Mouse (Mus musculus) telencephalon, adult 2 months (tissue): ENCODE measurements around the gene Vash1.

Experiments
- DNase-seq: peaks from one replicate; pipeline ENCODE4 v3.0.0-alpha.2; 2011; ENCODE audit warnings: low read depth, low spot score

The Vash1 gene

DNA sequence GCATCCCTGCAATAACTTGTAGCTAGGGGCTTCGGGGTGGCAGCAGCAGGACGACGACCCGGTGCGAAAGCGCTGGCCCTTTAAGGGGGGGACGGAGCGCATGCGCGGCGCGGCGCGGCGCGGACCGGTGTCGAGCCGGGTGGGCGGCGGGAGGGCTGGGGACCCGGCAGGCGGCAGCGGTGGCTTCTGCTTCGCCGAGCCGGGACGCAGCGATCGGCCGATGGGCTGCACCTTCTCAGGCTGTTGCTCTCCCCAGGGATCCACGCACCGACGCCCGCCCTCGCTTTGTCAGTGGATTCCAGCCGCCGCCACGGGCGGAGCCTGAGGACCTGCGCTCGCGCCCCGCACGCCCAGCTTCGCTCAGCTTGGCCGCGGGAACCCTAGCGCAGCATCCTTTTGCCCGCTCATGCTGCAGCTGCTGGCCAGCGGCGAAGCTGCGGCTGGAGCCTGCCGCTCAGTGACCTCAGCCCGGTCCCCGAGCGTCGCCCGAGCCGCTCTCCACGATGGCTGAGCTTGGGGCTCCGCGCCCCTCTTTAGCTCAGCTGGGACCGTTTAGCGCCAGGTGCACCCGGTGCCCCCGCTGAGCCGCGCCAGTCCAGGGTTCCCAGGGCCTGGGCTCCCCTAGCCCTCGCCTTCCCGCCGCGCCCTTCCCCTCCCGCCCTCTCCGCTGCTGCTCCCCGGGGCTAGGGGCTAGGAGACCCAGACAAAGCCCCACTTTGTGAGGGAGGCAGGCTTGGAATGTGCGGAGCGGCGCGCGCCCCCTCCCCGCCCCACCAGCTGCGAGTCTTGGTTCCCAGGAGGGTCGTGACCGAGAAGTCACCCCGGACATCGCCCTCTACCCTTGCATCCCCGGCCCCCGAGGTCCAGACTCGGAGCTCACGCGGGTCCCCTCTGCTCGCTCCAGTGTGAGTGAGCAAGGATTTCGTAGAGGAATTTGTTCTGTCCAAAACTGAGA lies at the start of gene Vash1:
Gene Vash1, plus strand, starts transcription at position 110 of the 955 bp plus-strand sequence.
- peak; percentile 40 for DNase-seq

DNA sequence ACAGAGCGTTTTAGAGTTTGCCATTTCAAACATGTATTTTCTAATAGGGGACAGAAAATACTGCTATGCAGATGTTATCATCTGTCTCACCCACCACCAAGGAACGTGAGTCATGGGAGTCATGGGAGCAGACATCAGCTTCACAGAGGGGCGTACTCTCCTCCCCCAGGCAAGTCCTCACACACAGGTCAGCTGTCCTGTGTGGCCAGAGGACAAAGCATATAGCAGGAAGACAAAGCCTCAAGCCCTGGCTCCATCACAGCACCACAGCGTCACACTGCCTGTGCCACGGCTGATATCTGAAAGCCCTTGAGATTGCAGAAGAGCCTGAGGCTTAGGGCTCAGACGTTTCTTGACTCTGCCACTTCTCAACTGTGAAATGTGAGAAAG lies 49.7 kb upstream of the Vash1 start:
- no peak for DNase-seq

DNA sequence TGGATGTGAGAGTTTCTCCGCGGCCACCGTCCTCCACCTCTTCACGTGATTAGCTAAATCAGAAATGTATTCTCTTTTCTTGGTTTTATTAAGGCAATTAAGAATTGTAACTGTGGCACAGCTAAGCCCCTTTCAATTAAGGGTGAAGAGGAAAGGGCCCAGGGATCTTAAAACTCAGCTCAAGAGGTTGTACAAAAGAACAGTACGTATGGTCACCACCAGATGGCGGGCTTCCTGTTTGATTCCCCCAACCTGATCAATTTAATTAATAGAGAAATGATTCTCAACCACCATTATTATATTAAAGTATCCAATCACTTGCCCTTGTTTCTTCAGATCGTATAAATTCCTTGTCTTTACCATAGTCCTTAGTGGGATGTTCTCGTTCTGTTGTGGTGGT lies 36.7 kb upstream of the Vash1 start:
- no peak for DNase-seq

DNA sequence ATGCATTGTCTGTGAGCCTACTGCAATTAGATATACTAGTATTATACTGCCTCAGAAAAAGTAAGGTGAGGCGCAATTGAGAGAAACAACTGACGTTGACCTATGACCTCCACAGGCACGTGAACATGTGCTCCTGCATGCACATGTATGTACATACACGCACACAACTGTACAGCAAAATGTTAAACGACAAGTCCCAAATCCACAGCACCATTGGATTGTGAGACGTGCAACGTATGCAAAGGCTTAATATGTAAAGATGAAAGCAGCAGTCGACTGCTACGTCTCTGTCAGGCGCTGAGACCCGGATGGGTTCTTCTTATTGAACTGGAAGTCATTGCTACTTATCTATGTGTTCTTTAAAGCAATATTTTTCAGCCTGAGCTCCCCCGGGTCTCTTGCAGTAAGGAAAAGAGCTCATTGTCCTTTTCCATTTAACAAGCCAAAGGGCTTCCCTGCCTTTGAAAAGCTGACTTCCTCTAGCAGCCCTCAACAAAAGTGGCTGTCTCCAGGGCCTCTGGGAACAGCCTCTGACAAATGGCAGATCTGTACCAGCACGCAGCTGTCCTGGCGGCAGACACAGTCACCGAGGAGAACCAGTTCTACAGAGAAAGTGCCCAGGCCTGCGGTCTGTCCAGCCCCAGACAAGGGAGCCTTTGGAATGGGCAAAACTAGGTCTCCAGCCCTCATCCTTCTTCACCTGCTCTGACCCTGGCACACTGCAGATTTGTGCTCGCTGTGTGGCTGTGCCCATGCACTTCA lies 33.8 kb upstream of the Vash1 start:
- no peak for DNase-seq

DNA sequence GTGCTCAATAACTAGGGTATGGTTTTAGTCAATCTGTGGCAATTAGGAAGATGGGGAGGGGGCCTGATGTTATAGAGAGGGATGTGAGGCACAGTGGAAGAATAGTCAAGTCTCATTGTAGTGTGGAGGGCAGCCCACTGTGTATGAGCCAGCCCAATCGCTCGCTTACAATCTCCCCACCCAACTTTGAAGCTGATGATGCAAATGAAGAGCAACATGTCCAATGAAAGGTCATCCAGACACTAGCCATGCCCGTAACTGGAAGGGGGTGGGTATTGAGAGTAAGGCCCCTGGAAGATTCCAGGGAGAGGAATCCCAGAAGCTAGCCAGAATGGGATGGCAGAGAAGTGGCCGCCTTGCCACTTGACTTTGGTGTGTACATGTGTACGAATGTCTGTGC lies 33.0 kb upstream of the Vash1 start:
- DNase-seq: no peak

DNA sequence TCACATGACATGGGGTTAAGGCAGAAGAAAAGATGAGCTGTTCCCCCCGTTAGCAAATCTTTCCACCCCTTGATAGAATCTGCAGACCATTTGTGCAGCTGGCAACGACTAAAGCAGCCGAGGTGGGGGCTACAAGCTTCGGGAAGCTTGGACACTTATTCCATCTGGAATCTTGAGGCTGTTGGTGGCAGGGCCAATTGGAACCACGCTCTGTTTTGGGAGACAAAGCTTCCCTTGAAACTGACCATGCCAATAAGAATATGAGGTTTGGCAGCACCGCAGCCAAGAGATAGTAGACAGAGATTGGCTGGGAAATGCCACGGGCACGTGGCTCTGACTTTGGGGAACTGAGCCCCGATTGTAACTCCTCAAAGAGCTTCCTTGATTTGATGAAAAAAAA lies 31.7 kb upstream of the Vash1 start:
- no peak for DNase-seq

DNA sequence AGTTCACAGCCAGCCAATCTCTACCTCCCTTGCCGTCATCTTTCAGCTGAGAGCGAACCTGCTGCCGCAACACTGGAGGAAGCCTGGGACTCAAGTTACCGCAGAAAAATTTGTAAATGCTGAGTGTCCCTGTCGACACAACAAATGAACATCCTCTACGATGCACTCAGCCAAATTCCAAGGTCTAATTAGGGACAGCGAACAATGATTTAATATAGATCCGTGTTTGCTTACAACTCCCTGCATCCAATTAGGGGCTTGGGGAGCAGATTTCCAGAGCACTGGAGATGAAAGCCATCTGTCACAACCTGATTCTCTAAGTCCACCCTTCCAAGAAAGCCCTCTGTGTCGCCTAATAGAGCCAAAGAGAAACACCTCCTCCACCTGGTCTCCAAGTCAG lies 31.2 kb upstream of the Vash1 start:
- DNase-seq: no peak

DNA sequence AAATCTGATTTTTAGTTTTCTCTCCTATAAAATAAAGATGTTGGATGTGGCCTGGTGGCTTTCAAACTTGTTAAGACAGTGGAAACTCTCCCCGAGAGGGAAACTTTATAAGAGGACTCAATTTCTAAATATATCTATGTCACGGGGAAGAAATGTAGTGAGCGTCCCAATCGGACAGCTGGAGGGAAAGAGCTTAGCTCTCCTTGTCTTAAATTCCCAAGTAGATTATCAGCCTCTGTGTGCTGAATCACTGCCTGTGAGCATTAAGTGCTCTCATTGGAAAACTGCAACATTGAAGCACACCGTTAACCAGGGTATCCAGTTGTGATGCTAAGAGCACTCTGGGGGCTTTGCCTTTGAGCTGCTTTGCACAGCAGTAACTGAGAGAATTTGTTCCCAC lies 30.8 kb upstream of the Vash1 start:
- DNase-seq: no peak

DNA sequence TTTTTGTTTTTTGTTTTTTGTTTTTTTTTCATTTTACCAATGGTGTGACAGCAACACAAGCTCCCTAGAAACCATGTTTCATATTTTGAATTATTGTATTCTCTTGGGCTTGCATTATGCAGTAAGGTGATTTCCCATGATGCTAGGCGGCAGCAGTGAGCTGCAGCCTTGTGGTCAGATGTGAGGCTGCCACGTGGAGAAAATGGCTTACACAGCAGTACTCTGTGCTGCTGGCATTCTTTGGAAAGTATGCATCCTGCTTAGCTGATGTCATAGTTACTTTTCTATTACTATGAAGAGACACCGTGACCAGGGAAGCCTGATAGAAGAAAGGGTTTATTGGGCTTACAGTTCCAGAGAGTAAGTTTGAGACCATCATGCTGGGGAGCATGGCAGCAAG lies 30.0 kb upstream of the Vash1 start:
- no peak for DNase-seq

DNA sequence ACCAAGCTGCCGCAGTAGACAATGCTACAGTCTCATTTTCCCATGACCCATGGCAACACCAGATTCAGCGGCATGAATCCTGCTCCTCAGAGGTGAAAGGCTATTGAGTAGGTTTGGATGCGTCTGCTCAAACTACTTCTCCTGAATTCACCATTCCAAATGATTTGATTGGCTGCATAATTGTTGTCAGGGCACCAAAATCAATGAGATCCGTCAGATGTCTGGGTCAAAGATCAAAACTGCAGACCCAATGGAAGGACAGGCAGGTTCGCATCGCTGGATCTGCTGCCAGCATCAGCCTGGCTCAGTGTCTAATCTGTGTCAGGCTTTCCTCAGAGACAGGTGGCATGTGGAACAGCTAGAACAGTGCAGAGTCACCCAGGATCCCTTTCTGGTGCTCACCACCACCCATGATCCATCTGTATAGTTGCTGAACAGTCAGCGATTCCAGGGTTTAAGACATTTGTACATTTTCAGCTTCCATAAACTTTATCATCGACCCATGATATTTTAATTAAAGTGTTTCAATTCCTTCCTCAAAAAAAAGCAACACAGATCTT lies 27.1 kb upstream of the Vash1 start:
- no peak for DNase-seq

DNA sequence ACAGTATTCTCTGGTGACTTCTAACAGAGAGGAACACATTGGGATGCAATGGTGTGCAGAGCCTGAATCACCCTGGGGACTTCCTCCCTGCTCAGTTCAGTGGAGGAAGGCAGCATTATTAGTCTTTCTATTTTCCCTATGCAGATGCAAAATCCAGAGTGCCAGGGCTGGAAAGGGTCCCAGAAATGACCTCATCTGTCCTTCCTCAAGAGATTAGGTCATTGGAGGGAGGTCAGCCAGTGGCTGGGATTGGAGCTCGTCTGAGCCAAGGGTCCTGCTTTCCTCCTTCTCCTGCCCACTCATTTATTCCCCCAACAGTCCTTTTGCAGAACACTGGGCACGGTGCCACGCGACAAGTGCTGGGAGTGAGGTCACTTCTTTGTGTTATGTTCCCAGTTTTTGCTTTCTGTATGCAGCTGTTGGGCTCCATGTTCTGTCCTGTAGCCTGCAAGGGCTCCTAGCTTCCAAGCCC lies 25.9 kb upstream of the Vash1 start:
- DNase-seq: peak; percentile 81

DNA sequence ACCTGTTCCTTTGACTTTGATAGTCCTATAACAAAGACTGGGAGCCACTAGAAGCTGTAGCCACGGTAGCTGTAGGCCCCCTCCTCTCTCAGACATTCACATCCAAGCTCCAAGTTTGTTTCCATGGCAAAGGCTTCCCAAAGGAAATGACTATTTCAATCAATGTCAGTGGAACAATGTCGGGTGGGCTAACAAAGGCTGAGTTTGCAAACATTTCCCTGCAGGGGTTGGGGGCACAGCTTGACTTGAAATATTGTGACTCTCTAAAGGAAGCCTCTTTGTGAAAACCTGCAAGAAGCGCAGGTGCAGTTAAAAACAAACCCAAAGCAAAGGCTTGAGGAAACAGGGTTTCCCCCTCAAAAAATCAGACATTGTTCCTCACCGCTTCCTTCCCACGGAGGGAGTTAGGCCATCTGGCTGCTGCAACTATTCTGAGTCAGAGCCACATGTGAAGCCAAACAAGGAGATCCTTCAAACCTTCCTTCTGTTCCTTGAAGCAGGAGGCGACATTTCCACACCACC lies 19.0 kb upstream of the Vash1 start:
- peak; percentile 81 for DNase-seq

DNA sequence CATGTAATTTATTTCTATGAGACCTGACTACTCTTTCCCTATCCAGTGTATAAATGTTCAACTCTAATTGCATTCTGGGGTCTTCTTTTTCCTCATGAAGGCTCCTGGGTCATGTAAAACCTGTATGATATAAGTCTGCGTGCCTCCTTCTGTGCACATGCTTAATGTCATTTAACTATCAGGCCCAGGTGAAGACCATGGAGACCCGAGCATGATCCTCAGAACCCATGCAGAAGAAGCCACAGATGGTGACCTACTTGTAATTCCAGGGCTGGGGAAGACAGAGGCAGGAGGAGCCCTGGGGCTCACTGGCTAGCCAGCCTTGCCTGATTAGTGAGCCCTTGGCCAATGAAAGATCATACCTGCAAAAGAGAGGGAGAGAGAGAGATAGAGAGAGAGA lies 18.0 kb upstream of the Vash1 start:
- DNase-seq: no peak

DNA sequence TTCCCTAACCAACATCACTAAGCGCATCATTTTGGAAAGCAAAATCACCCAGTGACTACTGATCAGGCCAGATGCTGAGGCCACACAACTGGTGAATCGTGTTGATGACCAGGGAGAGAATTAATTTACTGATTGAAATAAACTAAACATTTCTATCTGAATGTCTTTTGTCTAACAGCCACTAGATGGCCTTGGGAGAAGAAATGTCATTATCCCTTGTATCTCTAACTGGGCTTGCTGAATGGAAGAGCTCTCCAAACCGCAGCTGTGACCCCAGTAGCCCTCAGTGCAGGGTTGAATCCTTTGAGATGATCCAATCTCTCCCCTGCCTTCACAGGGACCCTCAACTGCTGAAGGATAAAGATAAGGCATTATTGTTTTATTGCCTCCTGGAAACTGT lies 12.8 kb upstream of the Vash1 start:
- DNase-seq: no peak

DNA sequence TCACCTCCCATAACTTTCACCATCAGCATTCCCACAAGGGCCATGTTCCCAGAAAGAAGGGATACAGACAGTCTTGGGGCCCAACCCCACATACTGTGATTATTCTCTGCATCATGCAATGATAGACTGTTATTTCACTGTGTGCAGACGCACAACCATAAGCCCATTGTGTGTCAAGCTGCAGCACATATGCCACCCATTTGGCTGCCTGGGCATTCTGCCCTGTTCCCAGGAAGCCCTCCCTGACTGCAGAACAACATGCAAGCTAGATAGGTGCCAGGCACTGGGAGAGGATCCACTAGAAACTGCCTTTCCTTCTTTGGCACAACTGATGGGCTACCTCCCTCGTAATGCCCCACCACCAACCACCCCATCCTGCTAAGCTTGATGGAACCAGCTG lies 10.1 kb upstream of the Vash1 start:
- no peak for DNase-seq

DNA sequence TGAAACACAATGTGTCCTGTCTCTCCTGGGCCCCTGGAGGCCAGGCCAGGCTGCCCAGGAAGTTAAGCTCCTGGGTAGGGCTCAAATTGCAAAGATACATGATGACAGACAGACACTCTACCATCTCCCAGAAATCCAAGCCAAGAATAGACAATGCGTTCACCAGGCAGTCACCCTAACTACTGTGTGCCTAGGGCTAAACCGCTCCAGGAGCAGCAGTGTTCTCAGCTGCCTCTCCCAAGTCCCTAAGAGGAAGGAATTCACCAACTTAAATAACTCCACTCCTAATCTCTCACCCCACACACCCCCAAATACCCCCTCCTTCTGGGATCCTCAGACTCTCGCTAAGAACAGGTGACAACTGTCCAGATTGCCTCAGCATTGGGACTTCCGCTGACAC lies 6.4 kb upstream of the Vash1 start:
- no peak for DNase-seq

DNA sequence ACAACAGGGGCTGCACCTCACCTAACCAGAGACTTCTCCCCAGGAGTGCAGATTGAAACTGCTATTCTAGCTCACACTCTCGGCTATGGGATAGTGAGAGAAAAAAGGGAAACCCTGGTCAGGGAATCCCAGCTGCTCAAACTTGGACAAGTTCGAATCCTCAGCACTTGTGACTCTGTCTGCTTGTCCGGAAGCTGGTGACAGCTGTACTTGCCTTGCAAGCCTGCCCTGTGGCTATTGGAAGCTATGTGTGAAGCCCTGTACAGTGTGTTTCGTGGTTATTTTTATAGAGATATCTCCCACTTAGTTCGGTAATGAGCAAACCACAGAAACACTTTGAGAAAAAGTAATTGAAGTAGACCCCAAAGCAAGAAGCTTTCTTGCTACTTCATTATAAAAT lies 6.0 kb upstream of the Vash1 start:
- no peak for DNase-seq

DNA sequence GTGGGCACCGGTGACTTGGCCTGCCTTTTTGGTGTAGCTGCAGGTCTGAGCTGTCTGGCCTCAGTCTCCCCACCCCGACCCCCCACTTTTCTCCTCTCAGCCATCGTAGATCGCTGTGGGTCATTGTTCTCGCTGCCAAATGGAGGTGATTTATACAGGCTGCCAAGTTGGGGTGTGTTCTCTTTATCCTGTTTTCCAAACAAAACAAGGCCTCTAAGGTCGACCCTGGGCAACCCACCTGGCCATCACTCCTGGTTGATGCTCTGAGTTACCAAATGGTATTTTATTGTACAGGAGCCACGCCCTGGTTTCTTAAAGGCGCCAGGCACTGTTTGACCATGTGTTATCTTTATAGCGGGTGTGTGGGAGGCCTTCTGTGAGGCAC lies 1.0 kb downstream of the Vash1 start:
- no peak for DNase-seq

DNA sequence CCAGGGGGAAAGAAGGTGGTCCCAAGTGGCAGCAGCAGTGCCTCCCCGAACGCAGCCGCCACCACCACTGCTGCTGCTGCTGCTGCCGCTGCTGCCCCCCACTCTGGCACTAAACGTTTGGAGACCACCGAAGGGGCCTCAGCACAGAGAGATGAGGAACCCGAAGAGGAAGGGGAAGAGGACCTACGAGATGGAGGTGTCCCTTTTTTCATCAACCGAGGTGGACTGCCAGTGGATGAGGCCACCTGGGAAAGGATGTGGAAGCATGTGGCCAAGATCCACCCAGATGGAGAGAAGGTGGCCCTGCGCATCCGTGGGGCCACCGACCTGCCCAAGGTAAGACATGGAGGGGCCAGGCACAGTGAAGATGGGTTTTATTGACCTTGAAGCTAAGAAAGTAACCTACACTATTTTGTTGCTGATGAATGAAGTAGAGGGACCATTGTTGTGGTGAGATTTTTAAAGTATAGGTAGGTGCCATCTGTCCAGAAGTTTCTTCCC lies 1.5 kb downstream of the Vash1 start:
- DNase-seq: no peak

DNA sequence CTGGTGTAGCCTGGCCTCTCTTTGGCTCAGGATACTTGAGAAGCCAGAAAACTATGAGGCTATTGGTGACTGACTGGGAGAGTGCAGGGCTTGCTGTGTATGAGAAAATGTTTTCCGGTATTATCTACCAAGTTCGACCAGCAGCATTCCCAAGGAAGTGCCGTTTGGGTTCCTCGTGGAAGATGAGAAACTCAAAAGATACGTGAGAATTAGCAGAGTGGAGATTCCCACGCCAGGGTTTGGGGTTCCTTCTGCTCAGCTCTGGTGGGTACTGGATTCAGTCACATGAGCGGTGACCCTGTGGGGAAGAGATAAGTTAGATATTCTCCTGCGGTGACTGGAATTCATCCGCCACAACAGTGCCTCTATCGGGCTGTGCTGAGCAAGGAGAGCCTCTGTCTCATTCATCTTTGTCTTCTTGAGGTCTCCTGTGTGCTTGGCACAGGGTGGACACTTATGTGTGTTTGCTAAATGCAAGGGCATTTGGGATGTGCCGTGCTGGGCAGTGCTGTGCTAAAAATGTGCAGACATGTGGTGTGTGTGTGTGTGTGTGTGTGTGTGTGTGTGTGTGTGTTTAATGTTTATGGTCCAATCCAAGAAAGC lies 2.2 kb downstream of the Vash1 start:
- DNase-seq: peak; percentile 46

DNA sequence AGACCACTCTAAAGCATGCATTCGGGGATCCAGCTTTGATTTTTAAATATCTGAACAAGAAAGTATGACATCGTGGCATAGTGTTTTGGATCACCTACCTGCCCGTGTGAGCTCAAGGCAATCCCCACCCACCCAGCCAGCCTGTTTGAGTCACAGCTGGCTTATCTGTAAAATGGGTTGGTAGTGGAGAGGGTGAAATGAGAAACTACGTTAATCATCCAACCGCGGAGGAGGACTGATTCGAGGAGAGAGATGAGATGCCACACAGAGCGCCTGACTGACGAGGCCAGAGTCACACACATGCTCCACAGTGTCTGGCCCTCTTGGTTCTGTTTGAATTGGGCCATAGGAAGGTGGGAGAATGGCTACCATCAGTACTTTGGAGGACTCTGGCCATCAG lies 3.1 kb downstream of the Vash1 start:
- no peak for DNase-seq

DNA sequence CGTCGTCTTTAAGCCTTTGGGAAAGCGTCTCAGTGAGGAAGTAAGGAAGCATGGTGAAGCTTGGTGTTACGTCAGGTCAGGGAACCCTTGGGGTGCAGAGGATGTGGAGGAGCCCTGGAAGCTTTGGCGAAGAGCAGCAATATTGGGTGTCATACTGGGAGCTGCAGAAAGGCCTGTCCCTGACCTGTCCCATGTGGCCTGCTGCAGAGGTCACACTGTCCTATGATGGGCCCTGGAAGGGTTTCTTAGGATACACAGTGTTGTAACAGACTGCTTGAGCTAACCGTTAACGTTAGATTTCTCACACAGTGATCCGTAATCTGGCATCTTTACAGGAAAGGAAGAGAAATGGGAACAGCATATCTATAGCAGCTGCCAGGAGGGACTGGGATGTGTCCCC lies 3.7 kb downstream of the Vash1 start:
- no peak for DNase-seq
